Mouse (Mus musculus): Measurements from ENCODE around the gene Dyx1c1. TPM values are rescaled to one million over a fixed set of nuclear protein-coding genes. Genes with fewer than 3 reads are reported as not detected.

The Dyx1c1 gene
- polyA plus RNA-seq, 1 experiment from 2014 or later: 2.6 TPM

- Histone ChIP-seq H3K27me3 (no peaks in the 10 kb centered on the region), H3K9ac (no peak overlapping the region), H3K9me3 (replicated peaks) (peaks cover 5% of the 10 kb centered on the region; the same call in 1 of the 2 replicates), H3K27ac (no peak overlapping the region), H3K4me3 (no peak overlapping the region), H3K4me1 (no peaks in the 10 kb centered on the region), H3K4me2 (replicated peaks) (no peak overlapping the region), H3K36me3 (peaks cover 35% of the 10 kb centered on the region)
- ATAC-seq (ENCODE audit: low FRiP score): no peak
- WGBS: 94% methylated on average over 13 of the region's 13 CpGs
Observed at GRCm38 (mm10) chr9:72944286-72944685, 14.3 kb upstream of the Dyx1c1 start.

GRCm38 (mm10) chr9:72947010-72947409 lies 11.6 kb upstream of the Dyx1c1 start:
- 92% methylated on average over 1 of the region's 1 CpGs for WGBS
- H3K36me3 ChIP-seq: peaks cover 35% of the 10 kb centered on the region
- ATAC-seq (ENCODE audit: low FRiP score): no peak

GRCm38 (mm10) chr9:72949572-72949971 lies 9.0 kb upstream of the Dyx1c1 start:
- Histone ChIP-seq H3K4me3 (no peak overlapping the region), H3K9me3 (replicated peaks) (peaks cover 5% of the 10 kb centered on the region; the same call in 1 of the 2 replicates), H3K27me3 (no peaks in the 10 kb centered on the region), H3K4me2 (replicated peaks) (no peak overlapping the region), H3K36me3 (peaks cover 23% of the 10 kb centered on the region), H3K4me1 (no peaks in the 10 kb centered on the region), H3K27ac (no peak overlapping the region), H3K9ac (no peak overlapping the region)
- WGBS: 73% methylated on average over 7 of the region's 7 CpGs
- ATAC-seq (ENCODE audit: low FRiP score): no peak

More at GRCm38 (mm10) chr9:72947010-72947409, 11.6 kb upstream of the Dyx1c1 start:
- peaks cover 5% of the 10 kb centered on the region; the same call in 1 of the 2 replicates for H3K9me3 ChIP-seq (replicated peaks)
- no peaks in the 10 kb centered on the region for H3K4me1 ChIP-seq
- no peak overlapping the region for H3K4me3 ChIP-seq
- no peaks in the 10 kb centered on the region for H3K27me3 ChIP-seq
- H3K27ac ChIP-seq: no peak overlapping the region
- no peak overlapping the region for H3K4me2 ChIP-seq (replicated peaks)
- no peak overlapping the region for H3K9ac ChIP-seq

GRCm38 (mm10) chr9:72954746-72955145 lies 3.8 kb upstream of the Dyx1c1 start:
- H3K36me3 ChIP-seq: no peaks in the 10 kb centered on the region
- H3K27ac ChIP-seq: no peak overlapping the region
- H3K9me3 ChIP-seq (replicated peaks): no peaks in the 10 kb centered on the region
- H3K4me1 ChIP-seq: peaks cover 9% of the 10 kb centered on the region
- no peak overlapping the region for H3K4me3 ChIP-seq
- no peak overlapping the region for H3K4me2 ChIP-seq (replicated peaks)
- no peak for ATAC-seq (ENCODE audit: low FRiP score)
- WGBS: 62% methylated on average over 2 of the region's 2 CpGs
- no peak overlapping the region for H3K9ac ChIP-seq
- no peaks in the 10 kb centered on the region for H3K27me3 ChIP-seq

- WGBS: 26% methylated on average over 1 of the region's 1 CpGs
- no peak overlapping the region for H3K27ac ChIP-seq
- peaks cover 9% of the 10 kb centered on the region for H3K4me1 ChIP-seq
- H3K4me2 ChIP-seq (replicated peaks): no peak overlapping the region
- no peak overlapping the region for H3K4me3 ChIP-seq
- no peaks in the 10 kb centered on the region for H3K27me3 ChIP-seq
- H3K9ac ChIP-seq: no peak overlapping the region
- H3K9me3 ChIP-seq (replicated peaks): no peaks in the 10 kb centered on the region
- ATAC-seq (ENCODE audit: low FRiP score): no peak
- no peaks in the 10 kb centered on the region for H3K36me3 ChIP-seq
Observed at GRCm38 (mm10) chr9:72955546-72955945, 3.0 kb upstream of the Dyx1c1 start.

- no peaks in the 10 kb centered on the region for H3K36me3 ChIP-seq
- WGBS: 75% methylated on average over 8 of the region's 8 CpGs
- H3K4me3 ChIP-seq: no peak overlapping the region
- H3K4me2 ChIP-seq (replicated peaks): no peak overlapping the region
- no peaks in the 10 kb centered on the region for H3K9me3 ChIP-seq (replicated peaks)
- H3K27ac ChIP-seq: no peak overlapping the region
- H3K9ac ChIP-seq: no peak overlapping the region
- no peak for ATAC-seq (ENCODE audit: low FRiP score)
- H3K4me1 ChIP-seq: peaks cover 9% of the 10 kb centered on the region
- no peaks in the 10 kb centered on the region for H3K27me3 ChIP-seq
Observed at GRCm38 (mm10) chr9:72961346-72961745, 2.8 kb downstream of the Dyx1c1 start.

GRCm38 (mm10) chr9:72961959-72962358 lies 3.4 kb downstream of the Dyx1c1 start:
- Histone ChIP-seq H3K4me1 (peaks cover 9% of the 10 kb centered on the region), H3K27ac (no peak overlapping the region), H3K27me3 (no peaks in the 10 kb centered on the region), H3K36me3 (no peaks in the 10 kb centered on the region), H3K4me3 (no peak overlapping the region), H3K9ac (no peak overlapping the region), H3K4me2 (replicated peaks) (no peak overlapping the region), H3K9me3 (replicated peaks) (no peaks in the 10 kb centered on the region)
- WGBS: 85% methylated on average over 15 of the region's 15 CpGs
- ATAC-seq (ENCODE audit: low FRiP score): no peak

GRCm38 (mm10) chr9:72968349-72969061 lies 9.9 kb downstream of the Dyx1c1 start:
- no peak overlapping the region for H3K4me3 ChIP-seq
- H3K27ac ChIP-seq: no peak overlapping the region
- H3K9ac ChIP-seq: no peak overlapping the region
- H3K9me3 ChIP-seq (replicated peaks): no peaks in the 10 kb centered on the region
- no peaks in the 10 kb centered on the region for H3K4me1 ChIP-seq
- H3K36me3 ChIP-seq: no peaks in the 10 kb centered on the region
- 37% methylated on average over 11 of the region's 11 CpGs for WGBS
- ATAC-seq (ENCODE audit: low FRiP score): 0 out of 2 replicates have a peak, but pooled peaks have one; percentile 11
- H3K27me3 ChIP-seq: no peaks in the 10 kb centered on the region
- H3K4me2 ChIP-seq (replicated peaks): no peak overlapping the region

GRCm38 (mm10) chr9:72969874-72970273 lies 11.3 kb downstream of the Dyx1c1 start:
- no peaks in the 10 kb centered on the region for H3K36me3 ChIP-seq
- no peak overlapping the region for H3K27ac ChIP-seq
- H3K4me1 ChIP-seq: no peaks in the 10 kb centered on the region
- H3K9me3 ChIP-seq (replicated peaks): no peaks in the 10 kb centered on the region
- ATAC-seq (ENCODE audit: low FRiP score): no peak
- no peak overlapping the region for H3K9ac ChIP-seq
- no peak overlapping the region for H3K4me2 ChIP-seq (replicated peaks)
- no peak overlapping the region for H3K4me3 ChIP-seq
- H3K27me3 ChIP-seq: no peaks in the 10 kb centered on the region
- 73% methylated on average over 7 of the region's 7 CpGs for WGBS

- Histone ChIP-seq H3K27me3 (no peaks in the 10 kb centered on the region), H3K4me3 (no peak overlapping the region), H3K27ac (no peak overlapping the region), H3K4me1 (no peaks in the 10 kb centered on the region), H3K4me2 (replicated peaks) (no peak overlapping the region), H3K9me3 (replicated peaks) (no peaks in the 10 kb centered on the region), H3K9ac (no peak overlapping the region), H3K36me3 (no peaks in the 10 kb centered on the region)
- ATAC-seq (ENCODE audit: low FRiP score): no peak
- WGBS: 85% methylated on average over 5 of the region's 5 CpGs
Observed at GRCm38 (mm10) chr9:72972435-72972834, 13.8 kb downstream of the Dyx1c1 start.

- H3K9ac ChIP-seq: no peak overlapping the region
- H3K9me3 ChIP-seq (replicated peaks): no peaks in the 10 kb centered on the region
- ATAC-seq (ENCODE audit: low FRiP score): no peak
- no peaks in the 10 kb centered on the region for H3K27me3 ChIP-seq
- no peak overlapping the region for H3K4me2 ChIP-seq (replicated peaks)
- no peaks in the 10 kb centered on the region for H3K36me3 ChIP-seq
- no peak overlapping the region for H3K4me3 ChIP-seq
- H3K4me1 ChIP-seq: no peaks in the 10 kb centered on the region
- no peak overlapping the region for H3K27ac ChIP-seq
Observed at GRCm38 (mm10) chr9:72972984-72973383, 14.4 kb downstream of the Dyx1c1 start.

- no peak for ATAC-seq (ENCODE audit: low FRiP score)
- Histone ChIP-seq H3K4me1 (no peaks in the 10 kb centered on the region), H3K4me3 (no peak overlapping the region), H3K4me2 (replicated peaks) (no peak overlapping the region), H3K9ac (no peak overlapping the region), H3K27me3 (no peaks in the 10 kb centered on the region), H3K27ac (no peak overlapping the region), H3K36me3 (no peaks in the 10 kb centered on the region), H3K9me3 (replicated peaks) (no peaks in the 10 kb centered on the region)
- 87% methylated on average over 5 of the region's 5 CpGs for WGBS
Observed at GRCm38 (mm10) chr9:72974734-72975133, 16.1 kb downstream of the Dyx1c1 start.

- H3K4me2 ChIP-seq (replicated peaks): no peak overlapping the region
- ATAC-seq (ENCODE audit: low FRiP score): no peak
- no peaks in the 10 kb centered on the region for H3K4me1 ChIP-seq
- H3K27me3 ChIP-seq: no peaks in the 10 kb centered on the region
- H3K9me3 ChIP-seq (replicated peaks): no peaks in the 10 kb centered on the region
- H3K4me3 ChIP-seq: no peak overlapping the region
- no peak overlapping the region for H3K27ac ChIP-seq
- 90% methylated on average over 1 of the region's 1 CpGs for WGBS
- H3K36me3 ChIP-seq: no peaks in the 10 kb centered on the region
- no peak overlapping the region for H3K9ac ChIP-seq
Observed at GRCm38 (mm10) chr9:72975242-72975641, 16.7 kb downstream of the Dyx1c1 start.

Data from hindbrain, embryonic 12.5 days (tissue).